Mouse (Mus musculus) myocyte (in vitro differentiated cells): ENCODE measurements at regions not wholly inside any gene's neighbourhood (a gene's known extent, or its start where the extent isn't known, plus 50 kb on each side); places are given as distances from the start of the nearest gene placed in this dataset.

Source experiments
- H3K27me3 ChIP-seq: one replicate; pipeline ENCODE4 v1.6.1; 2011; ENCODE audit not compliant: control insufficient read depth, insufficient read depth, insufficient read length
- H3K36me3 ChIP-seq: one replicate; pipeline ENCODE4 v1.6.1; 2011; ENCODE audit not compliant: control insufficient read depth, insufficient read depth
- H3K4me2 ChIP-seq: one replicate; pipeline ENCODE4 v1.6.1; 2011; ENCODE audit warnings: low read depth, control low read depth
- H3K4me3 ChIP-seq: one replicate; pipeline ENCODE4 v1.5.1; 2011; ENCODE audit warnings: mild to moderate bottlenecking, control low read depth, moderate library complexity
- H3K79me2 ChIP-seq: one replicate; pipeline ENCODE4 v1.6.1; 2011; ENCODE audit not compliant: control insufficient read depth, insufficient read depth
- H3ac ChIP-seq: one replicate; pipeline ENCODE4 v1.6.1; 2011; ENCODE audit not compliant: control insufficient read depth, insufficient read length
- CEBPB ChIP-seq: IDR thresholded peaks from 2 replicates; pipeline ENCODE4 v1.6.1; 2011; ENCODE audit warnings: mild to moderate bottlenecking, moderate library complexity; ENCODE audit not compliant: poor library complexity, insufficient read depth, severe bottlenecking
- E2F4 ChIP-seq: IDR thresholded peaks from one replicate; pipeline ENCODE4 v1.6.1; 2011; ENCODE audit warnings: mild to moderate bottlenecking, control low read depth, moderate library complexity; ENCODE audit not compliant: insufficient read depth
- MAX ChIP-seq: IDR thresholded peaks from one replicate; pipeline ENCODE4 v1.6.1; 2011; ENCODE audit warnings: low read depth, mild to moderate bottlenecking, control low read depth
- MYOD1 ChIP-seq, 3 experiments: IDR thresholded peaks; one replicate each; pipeline ENCODE4 v1.6.1; 2011; ENCODE audit warnings: control low read depth in 2 of 3, low read depth in 2 of 3, mild to moderate bottlenecking in 2 of 3, moderate library complexity in 1 of 3; ENCODE audit not compliant: insufficient read length in 2 of 3, control insufficient read depth in 1 of 3
- MYOG ChIP-seq, 3 experiments: IDR thresholded peaks; one replicate each; pipeline ENCODE4 v1.6.1; 2011; ENCODE audit warnings: control low read depth in 2 of 3, low read depth in 2 of 3, mild to moderate bottlenecking in 2 of 3; ENCODE audit not compliant: insufficient read length in 2 of 3, control insufficient read depth in 1 of 3, insufficient read depth in 1 of 3
- POLR2A ChIP-seq: IDR thresholded peaks from one replicate; pipeline ENCODE4 v1.6.1; 2011; ENCODE audit warnings: low read depth, mild to moderate bottlenecking, control low read depth, moderate library complexity; ENCODE audit not compliant: insufficient read length
- POLR2AphosphoS2 ChIP-seq: IDR thresholded peaks from one replicate; pipeline ENCODE4 v1.6.1; 2011; ENCODE audit warnings: low read depth, control low read depth; ENCODE audit not compliant: insufficient read length
- REST ChIP-seq: IDR thresholded peaks from one replicate; pipeline ENCODE4 v1.6.1; 2011; ENCODE audit warnings: mild to moderate bottlenecking, control low read depth, moderate library complexity; ENCODE audit not compliant: insufficient read depth, insufficient read length
- SRF ChIP-seq: IDR thresholded peaks from one replicate; pipeline ENCODE4 v1.6.1; 2011; ENCODE audit warnings: low read depth; ENCODE audit not compliant: control insufficient read depth, insufficient read length
- TCF12 ChIP-seq: IDR thresholded peaks from one replicate; pipeline ENCODE4 v1.6.1; 2011; ENCODE audit warnings: mild to moderate bottlenecking, control low read depth; ENCODE audit not compliant: poor library complexity, insufficient read depth, severe bottlenecking
- TCF3 ChIP-seq: IDR thresholded peaks from one replicate; pipeline ENCODE4 v1.6.1; 2011; ENCODE audit warnings: low read depth, control low read depth; ENCODE audit not compliant: insufficient read length
- USF1 ChIP-seq: IDR thresholded peaks from one replicate; pipeline ENCODE4 v1.6.1; 2011; ENCODE audit warnings: low read depth, mild to moderate bottlenecking, control low read depth, moderate library complexity

DNA sequence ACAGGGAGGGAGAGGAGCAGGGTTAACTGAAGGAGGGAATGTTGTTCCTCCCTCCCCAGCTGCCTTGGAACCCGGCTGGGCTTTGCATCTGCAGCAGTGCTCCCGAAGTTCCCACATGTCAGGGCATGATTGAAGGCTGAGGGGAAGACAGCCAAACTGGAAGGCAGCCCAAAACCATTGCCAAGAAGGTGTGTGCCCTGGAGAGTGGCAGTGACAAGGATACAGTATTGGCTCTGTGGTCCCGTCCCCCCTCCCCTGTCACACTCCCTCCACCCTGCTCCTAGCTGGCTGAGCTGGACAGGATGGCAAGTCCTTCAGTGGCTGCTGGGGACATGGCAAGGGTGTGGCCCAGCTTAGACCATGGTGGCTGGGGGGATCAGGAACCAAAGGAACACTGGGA lies 79.1 kb downstream of the Cyp26b1 start:
- Histone ChIP-seq H3K27me3 (no peaks in the 10 kb centered on the region), H3K4me2 (no peak overlapping the region), H3K36me3 (no peaks in the 10 kb centered on the region), H3K79me2 (no peaks in the 10 kb centered on the region), H3ac (no peak overlapping the region), H3K4me3 (no peak overlapping the region)
- TF ChIP-seq TCF12 (no peak), E2F4 (no peak), MYOG (IDR thresholded peaks at IDR 0.05; ENCODE audit: control insufficient read depth in 1 of 3, insufficient read depth in 1 of 3, insufficient read length in 2 of 3, low read depth in 2 of 3) (no peak), USF1 (no peak), MYOD1 (IDR thresholded peaks at IDR 0.05; ENCODE audit: control insufficient read depth in 1 of 3, insufficient read length in 2 of 3, low read depth in 2 of 3) (no peak), SRF (no peak), REST (no peak), POLR2A (no peak)

DNA sequence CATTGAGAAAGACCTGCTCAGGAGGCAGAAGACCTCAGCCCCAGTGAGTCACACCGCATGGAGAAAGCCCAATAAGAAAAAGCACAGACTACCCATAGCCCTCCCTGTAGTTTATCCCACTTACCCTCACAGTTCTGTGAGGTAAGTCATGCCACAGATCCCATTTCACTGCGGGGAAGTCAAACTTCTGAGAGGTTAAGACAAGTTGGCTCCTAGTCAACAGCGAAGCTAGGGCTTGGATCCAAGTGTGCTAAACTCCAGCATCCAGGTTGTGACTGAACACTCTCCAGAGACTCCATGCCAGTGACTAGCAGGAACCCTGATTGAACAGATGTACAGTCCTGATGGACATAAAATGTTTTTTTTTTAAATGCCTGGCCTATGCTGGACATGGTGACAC lies 85.1 kb downstream of the Cyp26b1 start:
- H3ac ChIP-seq, result no peak overlapping the region
- no peak overlapping the region for H3K4me2 ChIP-seq
- no peaks in the 10 kb centered on the region for H3K36me3 ChIP-seq
- no peaks in the 10 kb centered on the region for H3K27me3 ChIP-seq
- TF ChIP-seq MYOG (IDR thresholded peaks at IDR 0.05; ENCODE audit: control insufficient read depth in 1 of 3, insufficient read depth in 1 of 3, insufficient read length in 2 of 3, low read depth in 2 of 3) (no peak), MYOD1 (IDR thresholded peaks at IDR 0.05; ENCODE audit: control insufficient read depth in 1 of 3, insufficient read length in 2 of 3, low read depth in 2 of 3) (no peak), TCF3 (no peak), POLR2A (no peak), TCF12 (no peak)
- H3K79me2 ChIP-seq, result no peaks in the 10 kb centered on the region
- H3K4me3 ChIP-seq, result no peak overlapping the region

DNA sequence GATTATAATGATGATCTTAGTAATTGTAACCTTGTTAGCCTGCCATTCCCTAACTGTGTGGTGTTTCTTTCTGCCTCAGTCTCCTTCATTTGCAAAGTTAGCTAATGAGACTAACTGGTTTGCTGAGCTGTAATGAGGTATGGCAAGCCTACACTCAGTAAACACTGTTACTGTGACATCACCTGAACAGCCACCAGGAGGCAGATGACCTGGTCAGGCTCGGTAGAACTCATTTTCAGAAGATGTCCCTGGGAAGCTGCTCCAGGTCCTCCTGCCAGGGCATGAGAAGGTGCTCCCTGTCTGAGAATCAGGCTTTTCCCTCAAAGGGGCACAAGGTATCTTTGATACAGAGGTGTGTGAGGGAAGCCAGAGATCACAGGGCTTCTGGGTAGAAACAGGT lies 87.0 kb downstream of the Cyp26b1 start:
- Histone ChIP-seq H3K79me2 (no peaks in the 10 kb centered on the region), H3K36me3 (no peaks in the 10 kb centered on the region), H3ac (no peak overlapping the region), H3K4me2 (no peak overlapping the region), H3K27me3 (peaks cover under 1% of the 10 kb centered on the region), H3K4me3 (no peak overlapping the region)
- TF ChIP-seq SRF (no peak), CEBPB (no peak), POLR2AphosphoS2 (no peak), E2F4 (no peak), MYOG (IDR thresholded peaks at IDR 0.05; ENCODE audit: control insufficient read depth in 1 of 3, insufficient read depth in 1 of 3, insufficient read length in 2 of 3, low read depth in 2 of 3) (no peak), TCF12 (no peak), USF1 (no peak), TCF3 (no peak), REST (no peak), POLR2A (no peak), MAX (no peak), MYOD1 (IDR thresholded peaks at IDR 0.05; ENCODE audit: control insufficient read depth in 1 of 3, insufficient read length in 2 of 3, low read depth in 2 of 3) (no peak)

- TF ChIP-seq CEBPB (no peak), TCF12 (no peak), USF1 (no peak), POLR2AphosphoS2 (no peak), REST (no peak), MYOD1 (IDR thresholded peaks at IDR 0.05; ENCODE audit: control insufficient read depth in 1 of 3, insufficient read length in 2 of 3, low read depth in 2 of 3) (no peak), TCF3 (no peak), E2F4 (no peak), MYOG (IDR thresholded peaks at IDR 0.05; ENCODE audit: control insufficient read depth in 1 of 3, insufficient read depth in 1 of 3, insufficient read length in 2 of 3, low read depth in 2 of 3) (no peak)
- no peak overlapping the region for H3ac ChIP-seq
- peaks cover 26% of the 10 kb centered on the region for H3K27me3 ChIP-seq
- no peaks in the 10 kb centered on the region for H3K36me3 ChIP-seq
- H3K4me3 ChIP-seq, result no peak overlapping the region
- no peaks in the 10 kb centered on the region for H3K79me2 ChIP-seq
- H3K4me2 ChIP-seq, result no peak overlapping the region
Observed at GRCm38 (mm10) chr6:84500255-84500886, 93.3 kb downstream of the Cyp26b1 start.

DNA sequence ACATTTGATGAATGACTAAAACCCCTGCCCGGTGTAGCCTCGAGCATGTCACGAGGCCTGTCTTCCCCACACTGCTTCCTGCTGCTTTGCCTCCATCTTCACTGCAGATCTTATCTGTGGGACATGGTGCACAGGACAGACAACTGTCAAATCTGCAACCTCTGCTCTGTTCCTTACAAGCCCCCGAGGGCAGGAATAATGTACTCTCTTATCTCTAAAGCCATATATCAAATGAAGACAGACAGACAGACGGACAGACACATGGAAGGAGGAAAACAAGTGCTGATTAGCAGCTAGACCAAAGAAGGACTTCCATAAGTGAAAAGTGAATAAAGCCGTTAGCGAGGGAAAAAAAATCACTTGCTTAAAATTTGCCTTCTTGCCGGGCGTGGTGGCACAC lies 95.6 kb downstream of the Cyp26b1 start:
- no peak overlapping the region for H3K4me3 ChIP-seq
- TF ChIP-seq MYOG (IDR thresholded peaks at IDR 0.05; ENCODE audit: control insufficient read depth in 1 of 3, insufficient read depth in 1 of 3, insufficient read length in 2 of 3, low read depth in 2 of 3), result no peak
- no peak for TF ChIP-seq MAX
- TF ChIP-seq SRF, result no peak
- TF ChIP-seq MYOD1 (IDR thresholded peaks at IDR 0.05; ENCODE audit: control insufficient read depth in 1 of 3, insufficient read length in 2 of 3, low read depth in 2 of 3), result no peak
- TF ChIP-seq POLR2AphosphoS2, result no peak
- no peak for TF ChIP-seq CEBPB
- TF ChIP-seq POLR2A, result no peak
- no peak for TF ChIP-seq REST
- no peak for TF ChIP-seq TCF12
- TF ChIP-seq USF1, result no peak
- no peak for TF ChIP-seq E2F4
- TF ChIP-seq TCF3, result no peak
- no peaks in the 10 kb centered on the region for H3K36me3 ChIP-seq
- H3K27me3 ChIP-seq, result peaks cover 31% of the 10 kb centered on the region
- H3K4me2 ChIP-seq, result no peak overlapping the region
- no peak overlapping the region for H3ac ChIP-seq
- H3K79me2 ChIP-seq, result no peaks in the 10 kb centered on the region
